Mouse (Mus musculus) ES-Bruce4 (cell line): ENCODE measurements around the gene Kdm2b. TPM values are rescaled to one million over a fixed set of nuclear protein-coding genes. Genes with fewer than 3 reads are reported as not detected.

Experiments
- H3K27ac ChIP-seq: 2 replicates; pipeline ENCODE4 v1.5.1; 2012; ENCODE audit warnings: low read length, inconsistent platforms; ENCODE audit not compliant: insufficient read depth
- H3K27me3 ChIP-seq: 2 replicates; pipeline ENCODE4 v1.6.1; 2012; ENCODE audit warnings: mild to moderate bottlenecking, low read length, inconsistent platforms; ENCODE audit not compliant: control insufficient read depth, poor library complexity, insufficient read depth, severe bottlenecking
- H3K36me3 ChIP-seq: 2 replicates; pipeline ENCODE4 v1.6.1; 2012; ENCODE audit warnings: inconsistent platforms, mild to moderate bottlenecking, low read length, moderate library complexity; ENCODE audit not compliant: control insufficient read depth, poor library complexity, insufficient read depth, severe bottlenecking
- H3K4me1 ChIP-seq: one replicate; pipeline ENCODE4 v1.8.1; 2011; ENCODE audit warnings: low read length; ENCODE audit not compliant: control insufficient read depth, insufficient read depth
- H3K4me3 ChIP-seq: 2 replicates; pipeline ENCODE4 v1.5.1; 2011; ENCODE audit warnings: low read depth, mild to moderate bottlenecking, low read length
- H3K9ac ChIP-seq: 2 replicates; pipeline ENCODE4 v1.6.1; 2012; ENCODE audit warnings: low read depth, mild to moderate bottlenecking, inconsistent platforms; ENCODE audit not compliant: poor library complexity, severe bottlenecking
- H3K9me3 ChIP-seq: replicated peaks from 2 replicates; pipeline ENCODE4 v1.6.1; 2012; ENCODE audit warnings: mild to moderate bottlenecking, low read length, inconsistent platforms; ENCODE audit not compliant: control insufficient read depth, poor library complexity, insufficient read depth, severe bottlenecking
- CTCF ChIP-seq: IDR thresholded peaks from one replicate; pipeline ENCODE4 v1.8.1; 2011; ENCODE audit warnings: low read depth, low read length
- EP300 ChIP-seq: IDR thresholded peaks from 2 replicates; pipeline ENCODE4 v1.6.1; 2011; ENCODE audit warnings: low read depth, low read length; ENCODE audit not compliant: insufficient read depth
- POLR2A ChIP-seq: IDR thresholded peaks from one replicate; pipeline ENCODE4 v1.8.1; 2011; ENCODE audit warnings: low read length; ENCODE audit not compliant: insufficient read depth
- polyA plus RNA-seq: library from polyadenylated mRNA; stranded (reverse); fragments of >200 nt; gene quantifications from 2 replicates; pipeline ENCODE4 v1.2.4, GENCODE M21; 2011; ENCODE audit warnings: low read depth; ENCODE audit not compliant: missing spikeins, insufficient read depth, insufficient read length

Kdm2b gene
- polyA plus RNA-seq, 1 experiment: 56.8 TPM

- Histone ChIP-seq H3K27ac (peak overlapping the region; percentile 7), H3K27me3 (no peaks in the 10 kb centered on the region), H3K9me3 (no peaks in the 10 kb centered on the region), H3K4me1 (peaks cover 4% of the 10 kb centered on the region), H3K9ac (peak overlapping the region; percentile 45; the same call in 1 of the 2 replicates), H3K36me3 (no peaks in the 10 kb centered on the region), H3K4me3 (no peak overlapping the region)
- TF ChIP-seq POLR2A (no peak), CTCF (peak; percentile 41)
Observed at GRCm38 (mm10) chr5:122925534-122925958, 64.1 kb downstream of the Kdm2b start.

- Histone ChIP-seq H3K4me1 (peaks cover 4% of the 10 kb centered on the region), H3K36me3 (no peaks in the 10 kb centered on the region), H3K9ac (no peak overlapping the region), H3K4me3 (no peak overlapping the region), H3K9me3 (no peaks in the 10 kb centered on the region), H3K27me3 (no peaks in the 10 kb centered on the region), H3K27ac (no peak overlapping the region)
- no peak for TF ChIP-seq CTCF
- TF ChIP-seq POLR2A: no peak
- no peak for TF ChIP-seq EP300
Observed at GRCm38 (mm10) chr5:122923871-122924465, 65.7 kb downstream of the Kdm2b start.

GRCm38 (mm10) chr5:122921941-122922340 lies 67.7 kb downstream of the Kdm2b start:
- no peaks in the 10 kb centered on the region for H3K27me3 ChIP-seq
- H3K27ac ChIP-seq: peak overlapping the region; percentile 23
- H3K9ac ChIP-seq: peak overlapping the region; percentile 37; the same call in 1 of the 2 replicates
- TF ChIP-seq EP300: no peak
- no peak for TF ChIP-seq CTCF
- TF ChIP-seq POLR2A: no peak
- peak overlapping the region; percentile 35; the same call in 1 of the 2 replicates for H3K4me3 ChIP-seq
- H3K9me3 ChIP-seq: no peaks in the 10 kb centered on the region
- no peaks in the 10 kb centered on the region for H3K36me3 ChIP-seq
- H3K4me1 ChIP-seq: peaks cover 4% of the 10 kb centered on the region

DNA sequence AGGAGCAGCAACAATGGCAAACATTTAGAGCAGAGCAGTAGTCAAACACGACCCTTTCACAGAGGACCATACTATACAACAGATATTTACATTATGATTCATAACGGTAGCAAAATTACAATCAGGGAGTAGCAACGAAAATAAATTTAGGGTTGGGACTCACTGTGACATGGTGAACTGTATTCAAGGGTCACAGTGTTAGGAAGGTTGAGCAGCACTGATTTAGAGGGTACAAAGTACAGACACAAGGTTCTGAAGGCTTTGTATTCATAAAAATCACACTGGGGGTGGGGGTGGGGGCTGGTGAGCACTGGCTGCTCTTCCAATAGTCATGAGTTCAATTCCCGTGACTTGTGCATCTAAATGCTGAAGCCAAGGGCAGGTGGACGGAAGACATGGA lies 69.1 kb downstream of the Kdm2b start:
- H3K9ac ChIP-seq: no peak overlapping the region
- TF ChIP-seq EP300 (0 out of 2 replicates have a peak, but pooled peaks have one; percentile 53), CTCF (no peak), POLR2A (no peak)
- H3K36me3 ChIP-seq: no peaks in the 10 kb centered on the region
- peaks cover 2% of the 10 kb centered on the region for H3K4me1 ChIP-seq
- H3K4me3 ChIP-seq: no peak overlapping the region
- H3K9me3 ChIP-seq: no peaks in the 10 kb centered on the region
- peak overlapping the region; percentile 30; the same call in 1 of the 2 replicates for H3K27ac ChIP-seq
- no peaks in the 10 kb centered on the region for H3K27me3 ChIP-seq

- Histone ChIP-seq H3K4me1 (peaks cover 2% of the 10 kb centered on the region), H3K9me3 (no peaks in the 10 kb centered on the region), H3K9ac (no peak overlapping the region), H3K27ac (no peak overlapping the region), H3K27me3 (no peaks in the 10 kb centered on the region), H3K36me3 (0 out of 2 replicates have a peak, but pooled peaks cover 2% of the 10 kb centered on the region), H3K4me3 (no peak overlapping the region)
- TF ChIP-seq EP300: no peak
- no peak for TF ChIP-seq CTCF
- no peak for TF ChIP-seq POLR2A
Observed at GRCm38 (mm10) chr5:122917982-122918711, 71.5 kb downstream of the Kdm2b start.

GRCm38 (mm10) chr5:122916147-122916546 lies 73.5 kb downstream of the Kdm2b start:
- H3K27me3 ChIP-seq: no peaks in the 10 kb centered on the region
- no peak overlapping the region for H3K4me3 ChIP-seq
- no peak overlapping the region for H3K27ac ChIP-seq
- H3K4me1 ChIP-seq: peaks cover 2% of the 10 kb centered on the region
- H3K9ac ChIP-seq: no peak overlapping the region
- no peaks in the 10 kb centered on the region for H3K9me3 ChIP-seq
- TF ChIP-seq POLR2A (no peak), CTCF (no peak), EP300 (no peak)
- H3K36me3 ChIP-seq: 0 out of 2 replicates have a peak, but pooled peaks cover 2% of the 10 kb centered on the region
